Mouse (Mus musculus) liver, embryonic 13.5 days (tissue): ENCODE results near the gene Hist1h2bm. TPM values are rescaled to one million over a fixed set of nuclear protein-coding genes. Genes with fewer than 3 reads are reported as not detected.
A peak's percentile ranks its signal among the peaks of the same experiment; 100 is the strongest.
"Not testable (repeated sequence)": the region's sequence is repeated elsewhere in the genome, so short reads cannot be mapped to it uniquely, and the experiment has no call there.

ENCODE experiments used
- ATAC-seq: fragments of 200-750 bp; cut with Nextera tagmentation; 2 replicates; pipeline ENCODE4 v1.8.0; 2017; ENCODE audit warnings: low read depth, mild to moderate bottlenecking, moderate number of reproducible peaks, moderate library complexity
- DNase-seq: peaks from one replicate; pipeline ENCODE4 v3.0.0; 2022
- H3K27ac ChIP-seq: fragments of 300-500 bp; sonication (generic); 2 replicates; pipeline ENCODE4 v1.5.1; 2015; ENCODE audit warnings: moderate library complexity, mild to moderate bottlenecking, inconsistent platforms
- H3K27me3 ChIP-seq: fragments of 300-500 bp; sonication (generic); 2 replicates; pipeline ENCODE4 v1.6.1; 2015; ENCODE audit warnings: mild to moderate bottlenecking, inconsistent platforms
- H3K36me3 ChIP-seq: fragments of 300-500 bp; sonication (generic); 2 replicates; pipeline ENCODE4 v1.6.1; 2015; ENCODE audit warnings: mild to moderate bottlenecking, inconsistent platforms
- H3K4me1 ChIP-seq: fragments of 300-500 bp; sonication (generic); replicated peaks from 2 replicates; pipeline ENCODE4 v1.6.1; 2015; ENCODE audit warnings: inconsistent platforms
- H3K4me2 ChIP-seq: fragments of 300-500 bp; sonication (generic); 2 replicates; pipeline ENCODE4 v1.6.1; 2015; ENCODE audit warnings: inconsistent platforms, mild to moderate bottlenecking, moderate library complexity
- H3K4me3 ChIP-seq: fragments of 300-500 bp; sonication (generic); replicated peaks from 2 replicates; pipeline ENCODE4 v1.5.1; 2015; ENCODE audit warnings: mild to moderate bottlenecking, inconsistent platforms
- H3K9ac ChIP-seq: fragments of 300-500 bp; sonication (generic); 2 replicates; pipeline ENCODE4 v1.6.1; 2015; ENCODE audit warnings: mild to moderate bottlenecking, inconsistent platforms
- H3K9me3 ChIP-seq: fragments of 300-500 bp; sonication (generic); replicated peaks from 2 replicates; pipeline ENCODE4 v1.6.1; 2016; ENCODE audit warnings: inconsistent platforms
- WGBS: fragments of 180-500 bp; shearing (Covaris S2); methylation state at CpG from one replicate; pipeline ENCODE4 v1.1.7; 2015; ENCODE audit not compliant: insufficient replicate concordance; 5-methylcytosine and 5-hydroxymethylcytosine counted together
- polyA plus RNA-seq: library from polyadenylated mRNA; unstranded; fragments of >200 nt; fragmentation: Nextera tagmentation; extraction: Ambion mirVana; gene quantifications from 2 replicates; pipeline ENCODE4 v1.2.1, GENCODE M21; 2015

The Hist1h2bm gene
- polyA plus RNA-seq, 1 experiment from 2014 or later = 8.6 TPM

DNA sequence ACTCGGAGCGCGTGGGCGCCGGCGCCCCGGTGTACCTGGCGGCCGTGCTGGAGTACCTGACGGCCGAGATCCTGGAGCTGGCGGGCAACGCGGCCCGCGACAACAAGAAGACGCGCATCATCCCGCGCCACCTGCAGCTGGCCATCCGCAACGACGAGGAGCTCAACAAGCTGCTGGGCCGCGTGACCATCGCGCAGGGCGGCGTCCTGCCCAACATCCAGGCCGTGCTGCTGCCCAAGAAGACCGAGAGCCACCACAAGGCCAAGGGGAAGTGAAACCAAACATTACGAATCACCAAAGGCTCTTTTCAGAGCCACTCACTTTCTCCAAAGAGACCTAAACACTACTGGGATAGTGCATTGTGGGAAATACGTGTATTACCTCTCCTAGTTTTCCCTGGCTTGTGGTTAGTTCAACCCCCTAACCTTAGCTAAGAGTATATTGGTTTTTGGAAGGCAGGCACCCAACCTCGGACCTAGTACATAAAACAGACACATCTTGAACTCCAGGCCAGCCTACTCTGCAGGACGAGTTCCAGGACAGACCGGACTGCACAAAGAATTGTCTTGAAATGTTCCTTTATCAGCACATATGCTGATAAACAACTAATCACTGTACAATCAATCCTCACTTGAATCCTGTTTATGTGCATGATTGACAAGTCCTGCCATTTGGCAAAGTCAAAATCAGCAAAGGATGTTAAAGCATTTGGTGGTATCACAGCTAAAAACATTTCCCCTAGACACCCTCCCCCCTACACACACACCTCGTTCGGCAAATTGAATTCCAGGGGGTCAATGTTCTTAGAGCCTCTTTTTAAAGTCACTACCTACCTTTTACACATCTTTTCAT lies 5.1 kb upstream of the Hist1h2bm start:
- peak; percentile 4 for ATAC-seq
- Histone ChIP-seq H3K9ac (peak overlapping the region; percentile 82), H3K4me3 (peak overlapping the region; percentile 59), H3K27ac (peak overlapping the region; percentile 99), H3K4me1 (peaks cover 57% of the 10 kb centered on the region), H3K4me2 (peak overlapping the region; percentile 86)
- H3K36me3 ChIP-seq, H3K9me3 ChIP-seq, H3K27me3 ChIP-seq: not testable (repeated sequence)
- under 1% methylated on average over 9 of the region's 38 CpGs for WGBS
- DNase-seq = peak; percentile 60

DNA sequence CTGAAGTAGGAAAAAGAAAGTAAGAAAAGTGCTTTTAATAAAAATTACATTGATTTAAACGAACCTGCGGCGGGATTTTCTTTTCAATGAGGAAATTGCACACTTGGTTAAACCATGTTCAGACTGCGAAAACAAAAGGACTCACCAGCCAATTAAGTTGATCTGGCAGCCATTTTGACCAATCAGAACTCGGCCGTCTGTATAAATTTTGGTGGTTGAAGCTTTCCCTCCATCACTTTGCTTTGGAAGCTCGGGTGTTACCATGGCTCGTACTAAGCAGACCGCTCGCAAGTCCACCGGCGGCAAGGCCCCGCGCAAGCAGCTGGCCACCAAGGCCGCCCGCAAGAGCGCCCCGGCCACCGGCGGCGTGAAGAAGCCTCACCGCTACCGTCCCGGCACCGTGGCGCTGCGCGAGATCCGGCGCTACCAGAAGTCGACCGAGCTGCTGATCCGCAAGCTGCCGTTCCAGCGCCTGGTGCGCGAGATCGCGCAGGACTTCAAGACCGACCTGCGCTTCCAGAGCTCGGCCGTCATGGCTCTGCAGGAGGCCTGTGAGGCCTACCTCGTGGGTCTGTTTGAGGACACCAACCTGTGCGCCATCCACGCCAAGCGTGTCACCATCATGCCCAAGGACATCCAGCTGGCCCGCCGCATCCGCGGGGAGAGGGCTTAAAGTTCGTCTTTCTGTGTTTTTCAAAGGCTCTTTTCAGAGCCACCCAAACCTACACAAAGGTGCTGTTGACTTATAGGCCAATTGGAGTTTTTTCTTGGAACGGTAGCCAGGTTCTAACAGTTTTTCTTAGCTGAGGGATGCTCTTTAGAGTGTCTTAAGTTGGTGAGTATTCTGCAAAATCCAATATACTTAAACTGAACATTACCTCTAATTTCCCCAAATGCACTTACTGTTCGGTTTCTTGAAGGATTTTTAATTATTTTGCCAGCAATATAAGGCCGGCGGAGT lies 4.2 kb upstream of the Hist1h2bm start, which contains the start of gene Hist1h3h:
Gene Hist1h3h, plus strand, starts transcription at position 263 of the 961 bp plus-strand sequence.
- not testable (repeated sequence) for H3K9me3 ChIP-seq, H3K27me3 ChIP-seq, H3K36me3 ChIP-seq
- DNase-seq (peak; percentile 88), ATAC-seq (peak; percentile 15)
- Histone ChIP-seq H3K4me3 (peak within 1 kb of the TSS; percentile 64), H3K4me1 (peaks cover 55% of the 10 kb centered on the region), H3K9ac (peak within 1 kb of the TSS; percentile 85), H3K27ac (peak within 1 kb of the TSS; percentile 99), H3K4me2 (peak within 1 kb of the TSS; percentile 86)
- WGBS = under 1% methylated on average over 31 of the region's 56 CpGs

DNA sequence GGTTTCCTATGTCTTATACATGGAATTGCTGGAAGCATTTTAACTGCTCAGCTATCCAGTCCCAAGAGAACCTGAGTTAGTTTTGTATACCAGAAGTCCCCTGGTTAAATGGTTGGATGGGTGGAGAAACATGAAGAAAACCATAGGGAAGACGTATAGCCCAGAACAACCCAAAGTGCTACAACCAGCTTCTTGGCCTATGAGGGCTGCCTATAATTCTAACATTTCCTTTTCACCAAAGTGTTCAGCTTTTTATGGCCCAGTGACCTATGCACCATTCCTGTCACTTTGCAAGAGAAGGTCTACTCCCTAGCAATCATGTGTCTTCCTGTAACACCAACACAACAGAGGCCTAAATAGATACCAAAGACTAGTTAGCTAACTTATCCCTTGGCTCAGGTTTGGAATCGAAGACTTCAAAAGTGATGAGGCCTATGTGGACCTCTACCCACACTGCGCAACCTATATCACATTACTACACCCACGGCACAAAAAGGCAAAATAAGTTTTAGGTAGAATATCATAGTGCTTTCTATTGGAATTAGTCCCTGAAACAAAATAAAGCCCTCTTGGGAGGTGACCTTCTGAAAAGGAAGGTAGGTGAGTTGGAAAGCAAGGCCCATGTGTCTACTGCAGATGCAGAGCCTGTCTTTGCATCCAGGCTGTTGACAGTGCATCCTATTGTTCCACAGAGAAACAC lies 3.3 kb upstream of the Hist1h2bm start:
- no peaks in the 10 kb centered on the region for H3K36me3 ChIP-seq
- peaks cover 60% of the 10 kb centered on the region for H3K4me1 ChIP-seq
- ATAC-seq (no peak), DNase-seq (peak; percentile 22)
- H3K4me3 ChIP-seq = peak overlapping the region; percentile 64
- H3K9me3 ChIP-seq = no peaks in the 10 kb centered on the region
- WGBS = 45% methylated on average over 4 of the region's 4 CpGs
- H3K27ac ChIP-seq = peak overlapping the region; percentile 97
- H3K27me3 ChIP-seq = no peaks in the 10 kb centered on the region
- peak overlapping the region; percentile 69 for H3K4me2 ChIP-seq
- H3K9ac ChIP-seq = peak overlapping the region; percentile 85

DNA sequence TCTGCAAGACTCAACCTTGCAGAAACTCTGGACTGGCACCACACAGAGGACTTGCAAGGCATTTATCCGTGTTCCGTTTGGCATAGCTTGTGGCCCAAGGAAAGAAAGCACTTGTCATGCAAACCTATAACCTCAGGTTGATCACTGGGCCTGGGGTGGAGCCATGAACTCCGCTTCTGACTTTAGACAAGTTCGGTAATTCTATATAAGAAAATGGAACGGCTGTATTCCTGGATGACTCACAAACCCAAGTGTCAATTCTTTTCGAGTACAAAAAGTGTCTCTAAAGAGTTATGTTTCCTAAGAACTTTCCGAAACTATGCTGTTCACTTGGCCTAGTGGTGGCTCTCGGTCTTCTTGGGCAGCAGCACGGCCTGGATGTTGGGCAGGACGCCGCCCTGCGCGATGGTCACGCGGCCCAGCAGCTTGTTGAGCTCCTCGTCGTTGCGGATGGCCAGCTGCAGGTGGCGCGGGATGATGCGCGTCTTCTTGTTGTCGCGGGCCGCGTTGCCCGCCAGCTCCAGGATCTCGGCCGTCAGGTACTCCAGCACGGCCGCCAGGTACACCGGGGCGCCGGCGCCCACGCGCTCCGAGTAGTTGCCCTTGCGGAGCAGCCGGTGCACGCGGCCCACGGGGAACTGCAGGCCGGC lies 612 bp upstream of the Hist1h2bm start:
- H3K36me3 ChIP-seq, H3K9me3 ChIP-seq, H3K27me3 ChIP-seq: not testable (repeated sequence)
- peak overlapping the region; percentile 97 for H3K27ac ChIP-seq
- ATAC-seq (peak; percentile 4), DNase-seq (peak; percentile 33)
- peaks cover 47% of the 10 kb centered on the region for H3K4me1 ChIP-seq
- WGBS = 2% methylated on average over 21 of the region's 44 CpGs
- H3K9ac ChIP-seq = peak overlapping the region; percentile 85
- peak overlapping the region; percentile 60 for H3K4me3 ChIP-seq
- H3K4me2 ChIP-seq = peak overlapping the region; percentile 78

DNA sequence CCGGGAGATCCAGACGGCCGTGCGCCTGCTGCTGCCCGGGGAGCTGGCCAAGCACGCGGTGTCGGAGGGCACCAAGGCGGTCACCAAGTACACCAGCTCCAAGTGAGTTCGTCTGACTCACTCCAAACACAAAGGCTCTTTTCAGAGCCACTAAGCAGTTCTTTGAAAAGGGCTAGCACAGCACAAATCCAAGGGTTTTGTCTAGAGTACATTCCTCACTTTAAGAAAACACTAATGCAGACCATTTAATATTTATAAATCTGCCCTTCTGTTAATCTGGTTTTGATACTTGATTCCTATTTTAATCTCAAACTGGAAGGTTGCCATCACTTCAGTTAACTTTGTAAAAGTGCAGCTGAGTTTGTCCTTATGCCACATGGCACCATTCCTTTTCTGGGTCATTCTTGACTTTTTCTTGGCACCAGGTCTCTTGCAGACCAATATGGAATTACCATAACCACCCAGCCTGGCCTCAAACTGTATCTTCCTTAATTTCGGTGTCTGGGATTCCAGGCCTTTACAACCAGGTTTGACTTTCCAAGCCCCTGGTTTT lies 605 bp downstream of the Hist1h2bm start:
- peak; percentile 30 for DNase-seq
- Histone ChIP-seq H3K36me3 (no peaks in the 10 kb centered on the region), H3K4me3 (peak overlapping the region; percentile 42), H3K9me3 (no peaks in the 10 kb centered on the region), H3K9ac (peak overlapping the region; percentile 72), H3K4me2 (peak overlapping the region; percentile 78), H3K27me3 (no peaks in the 10 kb centered on the region), H3K4me1 (peaks cover 41% of the 10 kb centered on the region), H3K27ac (peak overlapping the region; percentile 97)
- no peak; the same call in 1 of the 2 replicates for ATAC-seq
- 5% methylated on average over 11 of the region's 11 CpGs for WGBS

DNA sequence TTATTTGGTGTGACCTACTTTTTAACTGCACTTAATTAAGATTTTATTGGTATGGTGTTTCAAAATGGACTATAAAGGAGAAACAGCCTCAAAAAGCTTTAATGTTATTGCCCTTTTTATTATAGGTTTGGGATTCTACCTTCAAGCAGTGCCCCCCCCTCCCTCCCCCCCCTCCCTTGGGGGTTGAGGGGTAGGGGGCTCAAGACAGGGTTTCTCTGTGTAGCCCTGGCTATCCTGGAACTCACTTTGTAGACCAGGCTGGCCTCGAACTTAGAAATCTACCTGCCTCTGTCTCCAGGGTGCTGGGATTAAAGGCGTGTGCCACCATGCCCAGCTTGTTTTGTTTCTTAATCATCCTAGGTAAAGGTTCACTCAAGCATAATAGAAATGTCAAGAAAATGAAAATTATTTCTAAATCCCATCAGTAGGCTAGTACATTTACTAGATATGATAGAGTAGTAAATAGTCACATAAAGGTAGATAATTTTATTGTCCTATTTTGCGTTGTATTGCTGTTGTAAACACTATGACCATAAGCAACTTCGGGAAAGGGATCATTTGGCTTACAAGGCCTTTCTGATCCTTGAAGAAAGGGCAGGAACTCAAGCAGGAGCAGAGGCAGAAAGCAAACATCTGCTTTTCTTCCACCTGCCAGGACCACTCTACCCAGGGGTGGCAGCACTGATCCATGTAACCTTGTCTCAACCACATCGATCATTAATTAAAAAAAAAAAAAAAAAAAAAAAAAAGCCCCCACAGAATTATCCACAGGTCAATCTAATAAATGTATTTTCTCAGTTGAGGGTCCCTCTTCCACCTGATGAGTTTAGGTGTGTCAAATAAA lies 1.4 kb downstream of the Hist1h2bm start:
- Histone ChIP-seq H3K9ac (peak overlapping the region; percentile 72), H3K27ac (peak overlapping the region; percentile 97), H3K4me2 (peak overlapping the region; percentile 78), H3K4me1 (peaks cover 39% of the 10 kb centered on the region), H3K27me3 (no peaks in the 10 kb centered on the region), H3K4me3 (peak overlapping the region; percentile 42), H3K9me3 (no peaks in the 10 kb centered on the region), H3K36me3 (no peaks in the 10 kb centered on the region)
- WGBS = 47% methylated on average over 5 of the region's 5 CpGs
- DNase-seq (no peak), ATAC-seq (no peak)

DNA sequence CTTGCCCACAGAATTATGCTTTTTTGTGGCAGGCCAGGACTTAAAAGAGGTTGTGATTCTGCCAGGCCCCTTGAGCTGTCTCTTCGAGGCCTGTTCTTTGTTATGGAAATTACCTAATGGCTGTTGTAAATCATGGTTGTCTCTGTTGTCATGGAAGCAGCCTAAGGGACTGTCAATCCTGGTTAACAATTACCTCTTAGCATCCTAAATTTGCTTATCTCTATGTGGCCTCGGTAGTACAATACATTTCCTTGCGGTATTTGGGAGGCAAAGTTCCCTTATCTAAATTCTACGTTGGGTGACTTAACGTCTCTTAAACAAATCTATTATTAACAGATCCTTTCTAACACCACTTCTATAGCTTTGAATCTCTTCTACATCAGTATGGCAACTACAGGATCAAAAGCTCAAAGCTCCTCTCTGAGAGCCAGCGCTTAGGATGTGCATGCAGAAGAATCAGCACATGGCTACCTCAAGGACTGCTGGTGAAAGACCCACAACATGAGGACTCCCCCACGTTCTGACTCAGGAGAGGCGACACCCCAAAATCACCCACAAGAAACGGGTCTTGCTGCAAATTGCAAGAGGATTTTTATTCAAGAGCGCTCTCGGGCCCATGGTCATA lies 6.2 kb downstream of the Hist1h2bm start:
- Histone ChIP-seq H3K27ac (no peak overlapping the region), H3K4me1 (peaks cover 6% of the 10 kb centered on the region), H3K4me2 (no peak overlapping the region), H3K36me3 (no peaks in the 10 kb centered on the region), H3K4me3 (no peak overlapping the region), H3K27me3 (no peaks in the 10 kb centered on the region), H3K9ac (no peak overlapping the region), H3K9me3 (no peaks in the 10 kb centered on the region)
- 0 out of 2 replicates have a peak, but pooled peaks have one; percentile 17 for ATAC-seq
- 41% methylated on average over 11 of the region's 11 CpGs for WGBS
- DNase-seq = no peak

DNA sequence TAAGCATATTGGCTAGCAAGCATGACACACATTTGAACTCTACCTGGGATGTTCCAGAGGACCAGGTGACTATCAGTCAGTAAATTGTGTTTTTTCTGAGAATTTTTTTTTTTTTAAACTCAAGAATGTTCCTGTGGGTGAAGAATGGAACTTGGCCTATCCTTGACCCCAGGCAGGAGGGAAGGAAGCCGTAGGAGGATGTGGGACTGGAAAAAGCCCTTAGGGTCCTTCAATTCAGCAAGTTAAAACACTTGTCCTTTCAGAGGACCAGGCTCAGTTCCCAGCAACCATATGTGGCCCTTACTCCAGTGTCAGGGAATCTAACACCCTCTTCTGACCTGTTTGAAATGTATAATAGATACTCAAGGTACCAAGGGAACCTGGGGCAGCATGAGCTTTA lies 7.7 kb downstream of the Hist1h2bm start:
- H3K27ac ChIP-seq = no peak overlapping the region
- no peaks in the 10 kb centered on the region for H3K36me3 ChIP-seq
- ATAC-seq (no peak), DNase-seq (no peak)
- H3K4me2 ChIP-seq = no peak overlapping the region
- WGBS = 63% methylated on average over 1 of the region's 1 CpGs
- no peaks in the 10 kb centered on the region for H3K9me3 ChIP-seq
- H3K4me3 ChIP-seq = no peak overlapping the region
- H3K27me3 ChIP-seq = no peaks in the 10 kb centered on the region
- H3K4me1 ChIP-seq = peaks cover 14% of the 10 kb centered on the region
- H3K9ac ChIP-seq = no peak overlapping the region

DNA sequence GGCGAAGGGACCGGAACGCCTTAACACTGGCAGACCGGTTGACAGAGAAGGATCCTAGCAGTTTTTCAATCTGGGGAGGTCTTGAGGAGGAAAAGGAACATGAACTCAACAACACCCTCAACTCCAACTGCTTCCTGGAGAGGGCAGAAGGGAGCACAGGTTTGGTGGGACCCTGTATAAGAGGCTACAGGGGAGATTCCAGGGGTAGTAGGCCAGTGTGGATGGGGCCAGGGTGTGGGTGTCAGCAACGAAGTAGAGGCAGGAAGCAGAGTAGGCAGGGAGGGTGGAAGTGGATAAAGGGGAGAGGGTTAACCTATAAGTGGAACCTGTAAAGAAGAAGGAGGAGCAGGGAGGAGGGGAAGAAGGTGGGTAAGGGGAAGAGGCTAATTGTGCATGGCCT lies 11.6 kb downstream of the Hist1h2bm start:
- H3K4me2 ChIP-seq = no peak overlapping the region
- H3K36me3 ChIP-seq = no peaks in the 10 kb centered on the region
- DNase-seq = no peak
- H3K9ac ChIP-seq = peak overlapping the region; percentile 81
- no peak for ATAC-seq
- peak overlapping the region; percentile 96 for H3K27ac ChIP-seq
- no peak overlapping the region for H3K4me3 ChIP-seq
- no peaks in the 10 kb centered on the region for H3K27me3 ChIP-seq
- 73% methylated on average over 5 of the region's 5 CpGs for WGBS
- peaks cover 37% of the 10 kb centered on the region for H3K4me1 ChIP-seq
- H3K9me3 ChIP-seq = no peaks in the 10 kb centered on the region
